Mouse (Mus musculus) left cerebral cortex, adult 2 months (tissue): ENCODE measurements around the gene Tm7sf2. TPM values are rescaled to one million over a fixed set of nuclear protein-coding genes. Genes with fewer than 3 reads are reported as not detected.

ENCODE experiments used
- DNase-seq, 2 experiments: peaks; one replicate each; pipeline ENCODE4 v3.0.0; 2021 to 2022; ENCODE audit warnings: low spot score in 2 of 2, mixed read lengths in 1 of 2; ENCODE audit errors: extremely low spot score in 1 of 2
- H3K27ac ChIP-seq: fragments of 200-600 bp; 2 replicates; pipeline ENCODE4 v1.8.1; 2022
- H3K4me3 ChIP-seq: fragments of 200-600 bp; 2 replicates; pipeline ENCODE4 v1.8.1; 2022
- CTCF ChIP-seq: fragments of 200-600 bp; IDR thresholded peaks from 2 replicates; pipeline ENCODE4 v1.8.1; 2022; ENCODE audit warnings: antibody characterized with exemption, mild to moderate bottlenecking, moderate library complexity
- intact Hi-C: fragments of 180-260 bp; cut with DNase I; formaldehyde crosslinking; loops from one replicate; pipeline ENCODE4 v1.15.1; 2025
- total RNA-seq, 2 experiments: library from RNA; stranded (reverse); gene quantifications; 2 replicates each; pipeline ENCODE4 v1.2.3; 2021

Gene Tm7sf2
- total RNA-seq, 2 experiments from 2014 or later, result 26.9 to 30.4 TPM

DNA sequence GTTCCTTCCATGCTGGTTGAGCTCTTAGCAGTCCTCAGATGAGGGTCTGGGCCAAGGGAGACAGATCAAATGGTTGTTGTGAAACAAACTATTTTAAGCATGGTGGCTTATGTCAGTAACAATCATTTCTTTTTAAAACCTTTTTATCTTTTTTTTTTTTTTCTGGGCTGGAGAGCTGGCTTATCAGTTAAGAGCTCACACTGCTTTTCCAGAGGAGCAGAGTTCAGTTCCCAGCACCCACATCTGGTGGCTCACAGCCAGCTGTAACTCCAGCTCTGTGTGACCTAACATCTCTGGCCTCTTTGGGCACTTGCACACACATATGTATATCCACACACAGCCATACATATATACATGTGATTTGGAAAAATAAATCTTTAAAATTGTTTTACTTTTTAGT is 30.5 kb downstream of the Tm7sf2 start:
- H3K4me3 ChIP-seq, result no peak overlapping the region
- intact Hi-C loops, result no loop called here

DNA sequence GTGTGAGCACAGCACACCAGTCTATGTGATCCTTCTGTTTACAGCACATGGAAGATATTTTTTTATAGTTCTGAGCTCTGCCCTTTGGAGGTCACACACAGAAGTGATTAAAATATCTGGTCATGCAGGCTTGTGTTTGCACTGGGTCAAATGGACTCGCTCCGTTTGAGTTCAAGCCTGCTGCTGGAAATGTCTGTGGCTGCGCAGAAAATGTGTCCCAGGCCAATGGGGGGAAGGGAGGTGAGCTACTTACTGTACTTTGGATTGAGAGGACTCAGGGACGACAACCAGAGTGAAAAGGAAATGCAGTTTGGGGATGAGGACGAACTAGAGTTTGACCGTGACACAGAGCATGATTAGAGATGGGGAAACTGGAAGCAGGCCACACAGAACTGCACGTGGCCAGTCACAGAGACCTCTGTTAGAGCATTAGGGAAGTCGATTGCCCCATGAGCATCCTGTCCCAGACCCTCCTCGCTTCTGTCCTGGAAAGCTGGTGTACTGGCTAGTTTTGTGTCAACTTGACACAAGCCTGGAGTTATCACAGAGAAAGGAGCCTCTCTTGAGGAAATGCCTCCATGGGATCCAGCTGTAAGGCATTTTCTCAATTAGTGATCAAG is 32.1 kb downstream of the Tm7sf2 start:
- TF ChIP-seq CTCF, result no peak
- H3K4me3 ChIP-seq, result no peak overlapping the region
- intact Hi-C loops, result no loop called here
- no peak for DNase-seq
- H3K27ac ChIP-seq, result no peak overlapping the region

More for the DNA sequence above, 30.5 kb downstream of the Tm7sf2 start:
- H3K27ac ChIP-seq, result no peak overlapping the region
- no peak for DNase-seq
- no peak for TF ChIP-seq CTCF

DNA sequence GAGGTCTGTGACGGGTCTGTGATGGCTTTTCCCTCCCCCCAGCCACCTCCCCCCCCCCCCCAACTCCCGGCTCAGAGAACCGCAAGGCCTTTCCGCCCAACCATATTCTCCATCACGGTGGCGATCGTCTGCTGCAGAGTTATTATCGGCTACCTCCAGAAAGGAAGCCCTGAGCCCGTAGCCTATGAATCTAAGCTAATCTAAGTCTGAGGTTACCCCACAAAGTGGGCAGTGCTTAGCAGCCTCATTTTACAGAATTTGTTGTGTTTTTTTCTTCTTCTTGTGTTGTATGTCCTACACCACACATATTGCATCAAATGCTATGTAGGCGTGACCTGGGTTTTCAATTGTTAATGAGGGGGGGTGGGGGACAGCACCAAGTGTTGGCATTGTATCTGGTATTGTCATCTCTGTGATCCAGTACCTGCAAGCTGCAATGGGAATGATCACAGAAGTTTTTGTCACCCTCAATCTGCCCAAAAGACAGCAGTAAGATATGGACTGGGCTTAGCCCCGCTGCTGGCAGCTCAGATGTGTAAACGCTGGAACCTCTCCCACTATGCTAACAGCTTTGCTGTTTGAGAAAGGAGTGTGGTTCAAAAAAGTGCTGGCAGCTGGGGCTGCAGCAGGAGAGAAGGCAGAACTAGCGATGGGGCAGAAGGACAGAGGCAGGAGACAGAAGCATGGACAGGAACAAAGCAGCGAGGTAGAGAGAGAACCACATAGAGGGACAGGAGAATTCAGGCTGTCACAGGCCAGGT is 37.5 kb downstream of the Tm7sf2 start:
- no peak overlapping the region for H3K4me3 ChIP-seq
- intact Hi-C loops, result no loop called here
- no peak overlapping the region for H3K27ac ChIP-seq
- no peak for TF ChIP-seq CTCF
- no peak for DNase-seq

DNA sequence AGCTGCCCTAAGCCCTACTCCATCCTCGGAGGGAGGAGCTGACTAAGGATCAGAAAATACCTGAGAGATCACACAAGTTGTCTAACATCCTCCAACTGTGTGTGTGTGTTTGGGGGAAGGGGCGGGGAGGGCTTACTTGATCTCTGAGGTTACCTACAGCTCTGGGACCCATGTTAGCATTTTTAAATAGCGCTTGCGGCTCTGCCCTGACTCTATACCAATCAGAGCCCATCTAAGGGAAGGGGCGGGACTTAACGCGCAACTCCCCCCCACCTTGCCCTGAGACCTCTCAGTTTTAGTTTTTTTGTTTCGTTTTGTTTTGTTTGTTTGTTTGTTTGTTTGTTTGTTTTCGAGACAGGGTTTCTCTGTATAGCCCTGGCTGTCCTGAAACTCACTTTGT is 38.7 kb downstream of the Tm7sf2 start:
- Histone ChIP-seq H3K27ac (no peak overlapping the region), H3K4me3 (no peak overlapping the region)
- DNase-seq, result no peak
- intact Hi-C loops, result no loop called here
- TF ChIP-seq CTCF, result no peak

DNA sequence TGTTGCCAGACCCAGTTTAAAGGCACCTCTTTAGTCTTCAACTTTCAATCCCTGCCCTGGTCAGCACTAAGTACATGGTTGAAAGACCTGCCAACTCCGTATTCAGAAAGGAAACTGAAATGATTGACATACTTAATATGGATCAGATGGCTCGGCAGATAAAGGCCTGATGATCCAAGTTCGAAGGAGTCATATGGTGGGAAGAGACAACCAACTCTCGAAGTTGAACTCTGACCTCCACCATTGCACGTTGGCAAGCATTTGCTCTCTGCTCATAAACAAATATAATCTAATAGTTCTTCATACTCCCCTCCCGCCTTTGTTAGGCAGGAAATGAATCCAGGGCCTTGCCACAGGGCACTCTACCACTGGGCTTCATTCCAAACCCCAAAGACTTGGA is 39.2 kb downstream of the Tm7sf2 start:
- intact Hi-C loops, result no loop called here
- DNase-seq, result no peak
- Histone ChIP-seq H3K27ac (no peak overlapping the region), H3K4me3 (no peak overlapping the region)
- no peak for TF ChIP-seq CTCF

DNA sequence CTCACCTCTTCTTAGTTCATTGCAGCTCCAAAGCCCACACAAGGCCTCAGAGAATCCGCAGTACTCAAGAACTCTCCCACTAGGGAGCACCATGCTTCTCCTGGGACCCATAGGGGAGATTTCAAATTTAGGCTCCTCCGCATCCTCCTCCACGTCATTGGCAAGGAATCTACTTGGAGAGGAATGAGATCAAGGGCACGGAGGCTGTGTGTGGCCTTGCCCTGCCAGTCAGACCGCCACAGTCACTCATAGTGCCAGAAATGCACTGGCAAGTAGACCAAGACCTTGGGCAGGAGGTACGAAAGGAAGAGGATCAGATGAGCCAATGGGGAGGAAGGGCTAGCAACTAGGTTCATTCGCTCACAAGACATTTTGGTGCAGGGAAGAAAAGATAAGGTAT is 44.2 kb downstream of the Tm7sf2 start:
- intact Hi-C loops, result no loop called here
- H3K4me3 ChIP-seq, result no peak overlapping the region
- no peak overlapping the region for H3K27ac ChIP-seq
- DNase-seq, result no peak
- no peak for TF ChIP-seq CTCF

DNA sequence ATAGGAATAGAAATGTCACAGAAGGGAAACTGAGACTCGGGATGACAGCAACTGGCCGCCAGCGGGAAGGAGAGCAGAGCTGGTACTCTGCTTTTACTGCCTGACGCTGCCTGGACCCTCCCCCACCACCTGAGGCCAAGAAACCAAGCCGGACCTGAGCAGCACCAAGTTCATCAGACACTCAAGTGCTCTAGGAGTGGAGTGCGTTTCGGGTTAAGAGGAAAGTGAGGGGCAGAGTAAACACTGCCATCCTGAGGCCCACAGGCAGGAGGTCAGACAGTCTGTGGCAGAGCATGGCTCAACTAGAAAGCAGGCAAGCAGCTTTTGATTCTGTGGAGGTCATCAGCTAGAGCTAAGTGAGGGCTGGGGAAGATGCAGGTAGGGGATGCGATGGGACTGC is 45.1 kb downstream of the Tm7sf2 start:
- no peak for DNase-seq
- intact Hi-C loops, result no loop called here
- no peak overlapping the region for H3K27ac ChIP-seq
- H3K4me3 ChIP-seq, result no peak overlapping the region
- no peak for TF ChIP-seq CTCF

DNA sequence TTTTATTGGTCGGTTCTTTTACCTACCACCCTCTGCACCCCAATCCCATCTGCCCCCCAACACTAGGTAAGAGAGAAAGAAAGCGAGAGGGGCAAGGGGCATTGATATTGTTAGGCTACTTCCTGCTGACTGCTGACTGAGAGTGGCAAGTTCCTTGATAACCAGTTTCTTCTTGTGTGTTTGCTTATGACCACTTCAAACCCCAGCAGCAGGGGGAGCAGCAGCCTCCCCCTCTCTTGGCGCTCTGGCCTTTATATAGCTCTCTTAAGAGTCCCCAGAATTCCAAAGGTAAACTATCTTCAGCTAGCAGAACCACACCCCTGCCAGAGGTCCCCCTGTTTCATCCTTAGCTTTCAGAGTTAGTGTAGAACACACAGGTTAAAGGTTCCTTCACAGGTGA is 47.9 kb downstream of the Tm7sf2 start:
- intact Hi-C loops, result no loop called here
- no peak for TF ChIP-seq CTCF
- Histone ChIP-seq H3K4me3 (no peak overlapping the region), H3K27ac (no peak overlapping the region)
- DNase-seq, result no peak

DNA sequence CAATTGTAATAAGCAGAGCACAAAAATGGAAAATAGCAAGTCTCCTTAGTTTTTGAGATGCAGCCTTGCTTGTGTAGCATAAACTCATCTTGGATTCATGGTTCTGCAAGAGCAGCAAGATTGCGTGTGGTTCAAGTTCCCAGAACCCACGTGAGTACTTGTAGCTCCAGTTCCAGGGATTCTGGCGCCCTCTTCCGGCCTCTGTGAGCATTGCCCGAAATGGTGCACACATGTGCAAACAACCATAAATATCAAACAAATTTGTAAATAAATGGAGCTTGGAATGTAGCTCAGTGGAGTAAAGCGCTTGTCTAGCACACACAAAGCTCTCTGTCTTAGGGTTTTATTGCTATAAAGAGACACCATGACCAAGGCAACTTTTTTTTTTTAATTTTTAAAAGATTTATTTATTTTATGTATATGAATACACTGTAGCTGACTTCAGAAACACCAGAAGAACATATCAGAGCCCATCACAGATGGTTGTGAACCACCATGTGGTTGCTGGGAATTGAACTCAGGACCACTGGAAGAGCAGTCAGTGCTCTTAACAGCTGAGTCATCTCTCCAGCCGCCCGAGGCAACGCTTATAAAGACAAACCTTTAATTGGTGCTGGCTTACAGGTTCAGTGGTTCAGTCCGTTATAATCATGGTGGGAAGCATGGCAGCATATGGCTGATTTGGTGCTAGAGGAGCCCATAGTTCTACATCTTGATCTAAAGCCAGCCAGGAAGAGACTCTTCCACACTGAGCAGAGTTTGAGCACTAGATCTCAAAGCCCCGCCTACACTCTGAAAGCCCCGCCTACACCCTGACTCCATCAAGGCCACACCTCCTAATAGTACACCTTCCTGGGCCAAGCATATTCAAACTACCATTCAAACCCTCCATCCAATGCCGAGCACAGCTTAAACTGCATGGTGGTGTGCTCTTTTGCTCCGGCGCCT is 49.8 kb downstream of the Tm7sf2 start:
- DNase-seq, result peak; percentile 79 to 83
- Histone ChIP-seq H3K27ac (no peak overlapping the region), H3K4me3 (no peak overlapping the region)
- peak; percentile 96 for TF ChIP-seq CTCF
- intact Hi-C loops, result loop anchor here (1.0 kb wide), 1 partner anchor 53 kb away; no protein-coding TSS in a partner anchor

DNA sequence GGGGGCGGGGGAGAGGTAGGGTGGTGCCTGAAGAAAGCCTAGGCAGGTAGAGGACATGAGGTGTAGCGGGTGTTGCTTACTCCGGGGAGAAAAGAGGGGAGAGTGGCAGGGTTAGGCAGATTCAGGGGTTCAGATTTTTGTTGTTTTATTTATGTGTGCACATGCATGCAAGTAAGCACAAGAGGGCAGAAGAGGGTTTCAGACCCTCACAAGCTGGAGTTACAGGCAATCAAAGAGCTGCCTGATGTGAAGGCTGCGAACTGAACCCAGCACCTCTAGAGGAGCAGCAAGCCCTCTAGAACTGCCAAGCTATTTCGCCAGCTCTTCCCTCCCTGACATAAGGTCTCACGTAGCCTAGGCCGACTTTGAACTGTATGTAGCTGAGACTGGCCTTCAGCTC is 51.6 kb downstream of the Tm7sf2 start:
- H3K27ac ChIP-seq, result no peak overlapping the region
- TF ChIP-seq CTCF, result peak; percentile 30
- intact Hi-C loops, result no loop called here
- H3K4me3 ChIP-seq, result peak overlapping the region; percentile 71
- no peak for DNase-seq

DNA sequence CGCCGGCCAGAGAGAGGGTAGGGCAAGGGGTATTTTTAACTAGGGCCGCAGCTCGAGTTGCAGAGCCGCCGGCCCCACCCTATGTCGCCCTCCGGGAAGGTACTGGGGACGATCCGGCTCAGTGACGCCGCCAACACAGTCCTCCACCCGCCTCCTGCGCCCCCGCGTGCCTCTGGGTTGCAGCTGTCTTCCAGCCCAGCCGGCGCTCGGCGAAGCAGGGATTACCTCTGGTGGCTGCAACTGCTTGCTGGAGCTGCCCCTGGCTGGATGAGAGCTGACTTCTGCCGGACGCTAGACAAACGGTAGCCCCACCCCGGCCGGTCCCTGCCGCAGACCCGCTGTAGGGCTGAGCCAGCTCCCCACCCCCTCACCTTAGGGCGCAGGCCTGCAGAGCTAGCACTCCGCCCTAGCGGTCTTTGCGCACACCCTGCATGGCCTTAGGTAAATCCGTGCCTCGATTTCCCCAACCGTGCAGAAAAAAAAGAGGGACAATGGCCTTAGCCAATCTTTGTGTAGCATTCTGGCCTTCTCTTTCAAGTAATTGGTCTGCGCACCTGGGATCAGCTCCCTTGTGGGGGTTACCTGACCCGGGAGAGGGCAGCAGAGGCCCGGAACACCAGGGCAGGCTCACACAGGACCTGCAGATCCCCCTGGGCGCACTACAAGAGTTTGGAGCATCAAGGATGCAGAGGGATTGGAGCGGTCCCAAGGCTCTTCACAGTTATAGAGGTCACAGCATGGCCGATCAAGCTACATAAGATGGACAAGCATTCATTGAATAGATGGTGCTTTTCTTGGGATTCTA is 52.5 kb downstream of the Tm7sf2 start, which contains the start of gene Capn1:
Capn1 (minus strand) TSS at position 387 of the 805 bp plus-strand sequence.
- no peak; the same call in 1 of the 2 replicates for TF ChIP-seq CTCF
- Histone ChIP-seq H3K27ac (peak within 1 kb of the TSS; percentile 95), H3K4me3 (peak within 1 kb of the TSS; percentile 71)
- DNase-seq, result peak; percentile 56 to 72
- intact Hi-C loops, result loop anchor here (2.0 kb wide), 1 partner anchor 91 kb away; the partner anchor contains the start of gene Cdc42ep2
